Mouse (Mus musculus): ENCODE results near the gene Lmo4.

DNA sequence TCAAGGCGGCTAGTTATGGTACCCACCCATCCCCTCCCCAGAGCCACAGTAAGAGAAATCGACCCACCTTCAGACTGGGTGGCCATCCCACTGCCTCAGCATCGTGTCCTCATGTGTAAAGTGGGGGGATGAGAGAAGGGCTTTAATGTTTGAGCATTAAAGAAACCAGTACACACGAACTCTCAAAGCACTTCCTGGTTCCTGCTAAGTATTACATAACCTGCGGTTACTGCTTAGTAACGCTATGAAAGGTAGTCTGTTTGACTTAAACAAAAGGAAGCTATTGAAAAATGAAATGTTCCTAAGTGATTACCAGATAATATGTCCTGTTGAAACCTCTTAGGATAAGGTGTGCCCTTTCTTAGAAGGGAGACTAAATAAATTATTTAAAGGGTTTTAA lies 26.9 kb upstream of the Lmo4 start:
- TF ChIP-seq CTCF (IDR thresholded peaks at IDR 0.05; ENCODE audit: insufficient read depth, low read length), result no peak
- TF ChIP-seq POLR2A (IDR thresholded peaks at IDR 0.05; ENCODE audit: borderline replicate concordance, extremely low read depth, low read depth, low read length), result no peak

All from lung, adult 2 months (tissue).